Mouse (Mus musculus) embryonic facial prominence, embryonic 14.5 days (tissue): ENCODE data around the gene Bbs1. TPM values are rescaled to one million over a fixed set of nuclear protein-coding genes. Genes with fewer than 3 reads are reported as not detected.

Experiments used
- ATAC-seq: fragments of 200-750 bp; cut with Nextera tagmentation; 2 replicates; pipeline ENCODE4 v1.8.0; 2017; ENCODE audit warnings: low read depth, moderate number of reproducible peaks, moderate TSS enrichment
- DNase-seq: peaks from one replicate; pipeline ENCODE4 v3.0.0-alpha.2; 2015; ENCODE audit warnings: low spot score
- H3K27ac ChIP-seq: fragments of 300-500 bp; sonication (generic); replicated peaks from 2 replicates; pipeline ENCODE4 v1.5.1; 2014; ENCODE audit warnings: low read depth, mild to moderate bottlenecking, low read length, moderate library complexity
- H3K27me3 ChIP-seq: fragments of 300-500 bp; sonication (generic); replicated peaks from 2 replicates; pipeline ENCODE4 v1.6.1; 2014; ENCODE audit warnings: low read length; ENCODE audit not compliant: control insufficient read depth, insufficient read depth
- H3K36me3 ChIP-seq: fragments of 300-500 bp; sonication (generic); 2 replicates; pipeline ENCODE4 v1.6.1; 2014; ENCODE audit warnings: low read length, mixed read lengths; ENCODE audit not compliant: control insufficient read depth, insufficient read depth
- H3K4me1 ChIP-seq: fragments of 300-500 bp; sonication (generic); 2 replicates; pipeline ENCODE4 v1.6.1; 2014; ENCODE audit warnings: antibody characterized with exemption, low read length; ENCODE audit not compliant: control insufficient read depth, insufficient read depth
- H3K4me2 ChIP-seq: fragments of 300-500 bp; sonication (generic); 2 replicates; pipeline ENCODE4 v1.6.1; 2014; ENCODE audit warnings: low read depth, mild to moderate bottlenecking, low read length, moderate library complexity, mixed read lengths
- H3K4me3 ChIP-seq: fragments of 300-500 bp; sonication (generic); 2 replicates; pipeline ENCODE4 v1.5.1; 2014; ENCODE audit warnings: low read depth, mild to moderate bottlenecking, low read length
- H3K9ac ChIP-seq: fragments of 300-500 bp; sonication (generic); 2 replicates; pipeline ENCODE4 v1.6.1; 2014; ENCODE audit warnings: low read depth, mild to moderate bottlenecking, low read length, moderate library complexity, mixed read lengths
- H3K9me3 ChIP-seq: fragments of 300-500 bp; sonication (generic); 2 replicates; pipeline ENCODE4 v1.6.1; 2016; ENCODE audit warnings: low read length; ENCODE audit not compliant: control insufficient read depth
- WGBS: fragments of 180-500 bp; shearing (Covaris S2); extraction: QIAGEN DNeasy Blood & Tissue Kit; methylation state at CpG from one replicate; pipeline ENCODE4 v1.1.7; 2014; 5-methylcytosine and 5-hydroxymethylcytosine counted together
- polyA plus RNA-seq: library from polyadenylated mRNA; unstranded; fragments of >200 nt; fragmentation: Nextera tagmentation; extraction: Ambion mirVana; gene quantifications from 2 replicates; pipeline ENCODE4 v1.2.1, GENCODE M21; 2014

Gene Bbs1
- polyA plus RNA-seq, 1 experiment from 2014 or later = 4.2 TPM

DNA sequence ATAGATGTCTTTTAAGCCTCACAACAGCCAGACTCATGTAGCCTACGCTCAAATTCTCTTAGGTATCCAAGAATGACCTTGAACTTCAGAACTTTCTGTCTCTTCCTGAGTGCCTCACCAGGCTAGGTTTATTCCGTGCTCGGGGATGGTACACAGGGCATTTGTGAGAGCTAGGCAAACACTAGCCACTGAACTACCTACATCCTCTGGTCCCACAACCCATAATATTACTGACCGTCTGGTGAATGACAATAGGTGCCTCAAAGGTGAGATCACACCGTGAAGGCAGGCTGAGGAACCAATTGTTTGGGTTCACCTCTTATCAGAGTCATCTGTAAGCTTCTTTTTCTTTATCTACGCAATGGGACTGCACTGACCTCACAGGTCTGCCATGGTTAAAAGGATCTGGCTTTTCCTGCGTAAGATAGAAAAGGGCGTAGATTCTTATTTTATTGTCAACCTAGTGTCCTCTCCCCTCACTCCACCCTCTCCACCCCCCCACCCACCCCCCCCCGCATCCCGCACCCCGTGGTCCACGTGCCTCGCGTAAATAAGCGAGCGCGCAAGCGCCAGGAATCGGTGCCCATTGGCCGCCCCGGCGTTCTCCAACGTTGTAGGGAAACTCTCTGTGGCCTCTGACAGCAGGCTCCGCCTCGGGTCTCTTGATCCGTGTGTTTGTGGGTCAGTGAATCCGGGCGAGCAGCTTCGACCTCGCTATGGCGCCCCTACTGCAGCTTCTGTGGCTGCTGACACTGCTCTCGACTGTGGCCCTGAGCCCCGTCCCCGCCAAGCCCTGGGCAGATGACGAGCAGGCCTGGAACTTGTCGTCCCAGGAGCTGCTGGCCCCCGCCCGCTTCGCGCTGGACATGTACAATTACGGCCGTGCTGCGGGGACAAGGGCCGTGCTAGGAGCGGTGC, 51.6 kb downstream of the Bbs1 start, which contains the start of gene Ctsf:
Gene Ctsf, plus strand, starts transcription at position 579 of the 918 bp plus-strand sequence.
- Histone ChIP-seq H3K4me1 (0 out of 2 replicates have a peak, but pooled peaks cover 7% of the 10 kb centered on the region), H3K27me3 (no peaks in the 10 kb centered on the region), H3K4me3 (peak within 1 kb of the TSS; percentile 53), H3K27ac (no peak within 1 kb of the TSS), H3K4me2 (peak within 1 kb of the TSS; percentile 97), H3K36me3 (no peaks in the 10 kb centered on the region), H3K9ac (peak within 1 kb of the TSS; percentile 68), H3K9me3 (no peaks in the 10 kb centered on the region)
- peak; percentile 96 for ATAC-seq
- peak; percentile 90 for DNase-seq
- WGBS = 6% methylated on average over 35 of the region's 45 CpGs

- H3K4me1 ChIP-seq = no peaks in the 10 kb centered on the region
- no peak overlapping the region for H3K27ac ChIP-seq
- H3K27me3 ChIP-seq = no peaks in the 10 kb centered on the region
- H3K4me2 ChIP-seq = no peak overlapping the region
- no peak overlapping the region for H3K9ac ChIP-seq
- no peak for ATAC-seq
- no peak for DNase-seq
- H3K36me3 ChIP-seq = no peaks in the 10 kb centered on the region
- no peaks in the 10 kb centered on the region for H3K9me3 ChIP-seq
- H3K4me3 ChIP-seq = no peak overlapping the region
- WGBS = 39% methylated on average over 5 of the region's 5 CpGs
Measured at GRCm38 (mm10) chr19:4850281-4850680, 56.1 kb downstream of the Bbs1 start.

GRCm38 (mm10) chr19:4849800-4850199, 56.6 kb downstream of the Bbs1 start:
- Histone ChIP-seq H3K9ac (no peak overlapping the region), H3K27me3 (no peaks in the 10 kb centered on the region), H3K9me3 (no peaks in the 10 kb centered on the region), H3K4me2 (no peak overlapping the region), H3K27ac (no peak overlapping the region), H3K36me3 (no peaks in the 10 kb centered on the region), H3K4me1 (no peaks in the 10 kb centered on the region), H3K4me3 (no peak overlapping the region)
- no peak for ATAC-seq
- WGBS = 54% methylated on average over 4 of the region's 4 CpGs
- no peak for DNase-seq

- 37% methylated on average over 7 of the region's 7 CpGs for WGBS
- no peak overlapping the region for H3K9ac ChIP-seq
- H3K4me1 ChIP-seq = no peaks in the 10 kb centered on the region
- no peaks in the 10 kb centered on the region for H3K9me3 ChIP-seq
- H3K4me2 ChIP-seq = no peak overlapping the region
- ATAC-seq (no peak), DNase-seq (peak; percentile 30)
- no peaks in the 10 kb centered on the region for H3K27me3 ChIP-seq
- H3K36me3 ChIP-seq = no peaks in the 10 kb centered on the region
- H3K4me3 ChIP-seq = no peak overlapping the region
- no peak overlapping the region for H3K27ac ChIP-seq
Measured at GRCm38 (mm10) chr19:4847490-4847889, 58.9 kb downstream of the Bbs1 start.

- 64% methylated on average over 2 of the region's 2 CpGs for WGBS
- no peak for ATAC-seq
- H3K4me2 ChIP-seq = no peak overlapping the region
- no peaks in the 10 kb centered on the region for H3K36me3 ChIP-seq
- no peak overlapping the region for H3K9ac ChIP-seq
- DNase-seq = no peak
- peaks cover 12% of the 10 kb centered on the region for H3K27me3 ChIP-seq
- no peak overlapping the region for H3K4me3 ChIP-seq
- H3K27ac ChIP-seq = no peak overlapping the region
- no peaks in the 10 kb centered on the region for H3K9me3 ChIP-seq
- no peaks in the 10 kb centered on the region for H3K4me1 ChIP-seq
Measured at GRCm38 (mm10) chr19:4845846-4846245, 60.6 kb downstream of the Bbs1 start.

DNA sequence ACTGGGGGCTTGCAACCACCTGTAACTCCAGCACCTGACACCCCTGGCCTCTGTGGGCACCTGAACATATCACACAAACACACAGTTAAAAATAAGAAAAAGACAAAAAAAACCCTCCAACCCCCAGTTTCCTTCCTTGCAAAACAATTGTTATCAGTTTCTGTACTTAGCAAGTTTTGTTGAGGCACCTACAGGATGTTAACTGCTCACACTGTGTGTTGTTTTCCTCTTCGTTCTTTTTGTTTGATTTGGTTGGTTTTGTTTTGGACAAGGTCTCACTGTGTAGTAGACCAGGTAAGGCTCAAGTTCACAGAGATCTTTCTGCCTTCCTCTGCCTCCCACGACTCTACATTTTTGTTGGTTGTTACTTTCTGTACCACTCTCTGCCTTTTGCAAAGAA, 63.8 kb downstream of the Bbs1 start:
- H3K9me3 ChIP-seq = no peaks in the 10 kb centered on the region
- WGBS = 73% methylated on average over 2 of the region's 2 CpGs
- H3K9ac ChIP-seq = no peak overlapping the region
- no peak overlapping the region for H3K27ac ChIP-seq
- DNase-seq (no peak), ATAC-seq (no peak)
- no peak overlapping the region for H3K4me3 ChIP-seq
- no peak overlapping the region for H3K4me2 ChIP-seq
- H3K27me3 ChIP-seq = peaks cover 23% of the 10 kb centered on the region
- H3K36me3 ChIP-seq = 0 out of 2 replicates have a peak, but pooled peaks cover 1% of the 10 kb centered on the region
- peaks cover 8% of the 10 kb centered on the region; the same call in 1 of the 2 replicates for H3K4me1 ChIP-seq

DNA sequence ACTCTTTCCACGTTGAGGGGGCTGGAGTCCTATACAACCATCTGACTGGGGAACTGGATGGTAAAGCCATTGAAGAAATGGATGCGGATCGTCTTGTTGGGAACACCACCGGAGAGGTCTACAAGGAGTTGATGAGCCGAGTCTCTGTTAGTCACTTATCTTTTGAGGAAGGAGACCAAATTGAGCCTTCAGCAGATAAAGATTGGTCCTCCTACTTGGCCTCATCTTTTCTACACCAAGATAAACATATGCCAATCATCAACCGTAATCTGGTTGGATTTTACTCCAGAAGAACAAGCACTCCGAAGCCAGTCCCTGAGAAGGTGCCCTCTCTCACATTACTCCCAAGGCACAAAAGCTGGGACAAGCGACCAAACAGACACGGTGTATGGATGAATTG, 65.6 kb downstream of the Bbs1 start:
- no peak overlapping the region for H3K9ac ChIP-seq
- H3K36me3 ChIP-seq = 0 out of 2 replicates have a peak, but pooled peaks cover 13% of the 10 kb centered on the region
- H3K4me3 ChIP-seq = no peak overlapping the region
- no peak overlapping the region for H3K27ac ChIP-seq
- DNase-seq (no peak), ATAC-seq (no peak)
- H3K4me1 ChIP-seq = peaks cover 8% of the 10 kb centered on the region; the same call in 1 of the 2 replicates
- H3K27me3 ChIP-seq = peaks cover 23% of the 10 kb centered on the region
- H3K9me3 ChIP-seq = no peaks in the 10 kb centered on the region
- no peak overlapping the region for H3K4me2 ChIP-seq
- WGBS = 85% methylated on average over 9 of the region's 9 CpGs

GRCm38 (mm10) chr19:4839149-4839548, 67.3 kb downstream of the Bbs1 start, which contains the start of the genes Ccs and Ccdc87:
Gene Ccs, minus strand, starts transcription at chr19:4839332.
Gene Ccdc87, plus strand, starts transcription at chr19:4839366.
- ATAC-seq = peak; percentile 99
- H3K4me1 ChIP-seq = peaks cover 8% of the 10 kb centered on the region; the same call in 1 of the 2 replicates
- no peak within 1 kb of the TSS; the same call in 1 of the 2 replicates for H3K27ac ChIP-seq

More at GRCm38 (mm10) chr19:4839149-4839548, 67.3 kb downstream of the Bbs1 start, which contains the start of the genes Ccs and Ccdc87:
- no peaks in the 10 kb centered on the region for H3K9me3 ChIP-seq
- peaks cover 23% of the 10 kb centered on the region for H3K27me3 ChIP-seq
- WGBS = under 1% methylated on average over 25 of the region's 25 CpGs
- 0 out of 2 replicates have a peak, but pooled peaks cover 13% of the 10 kb centered on the region for H3K36me3 ChIP-seq
- H3K9ac ChIP-seq = peak within 1 kb of the TSS; percentile 77
- H3K4me3 ChIP-seq = peak within 1 kb of the TSS; percentile 69
- DNase-seq = peak; percentile 97
- peak within 1 kb of the TSS; percentile 74 for H3K4me2 ChIP-seq
